Mouse (Mus musculus): ENCODE measurements around the gene 6430531B16Rik. TPM values are rescaled to one million over a fixed set of nuclear protein-coding genes. Genes with fewer than 3 reads are reported as not detected.

6430531B16Rik gene
- total and polyA plus RNA-seq, 3 experiments: 0.13 TPM; not detected in 2

GRCm38 (mm10) chr7:139950283-139950971, 28.1 kb downstream of the 6430531B16Rik start:
- Histone ChIP-seq H3K27me3 (ENCODE audit: control insufficient read depth in 1 of 2, insufficient read depth in 2 of 2, low read length in 2 of 2) (no peaks in the 10 kb centered on the region), H3K4me1 (ENCODE audit: control insufficient read depth in 1 of 2, insufficient read depth in 2 of 2, low read length in 2 of 2) (peaks cover 0 to 10% of the 10 kb centered on the region in 2 experiments; a peak in 2 of 4 replicates)
- peak; percentile 88 for DNase-seq (ENCODE audit: low read depth, low spot score)
- TF ChIP-seq TBP (IDR thresholded peaks at IDR 0.05; ENCODE audit: low read depth, low read length): peak; percentile 39; the same call in 1 of the 2 replicates
- TF ChIP-seq CHD1 (IDR thresholded peaks at IDR 0.05; ENCODE audit: low read depth, low read length): no peak
- TF ChIP-seq EP300 (IDR thresholded peaks at IDR 0.05; ENCODE audit: low read depth in 1 of 2, low read length in 2 of 2): no peak
- peak; percentile 51; the same call in 1 of the 2 replicates for TF ChIP-seq HCFC1 (IDR thresholded peaks at IDR 0.05; ENCODE audit: low read depth, low read length)
- TF ChIP-seq RAD21 (IDR thresholded peaks at IDR 0.05; ENCODE audit: low read depth, low read length): no peak
- TF ChIP-seq BHLHE40 (IDR thresholded peaks at IDR 0.05; ENCODE audit: borderline replicate concordance, low read depth, low read length): no peak
- no peak for TF ChIP-seq ELF1 (IDR thresholded peaks at IDR 0.05; ENCODE audit: low read depth, low read length)
- TF ChIP-seq ZKSCAN1 (IDR thresholded peaks at IDR 0.05; ENCODE audit: low read depth, low read length): no peak
- TF ChIP-seq POLR2AphosphoS2 (IDR thresholded peaks at IDR 0.05; ENCODE audit: low read length): 0 out of 2 replicates have a peak, but pooled peaks have one; percentile 30
- no peak for TF ChIP-seq RCOR1 (IDR thresholded peaks at IDR 0.05; ENCODE audit: low read depth, low read length)
- TF ChIP-seq MAX (IDR thresholded peaks at IDR 0.05; ENCODE audit: low read length): no peak
- TF ChIP-seq CTCF (IDR thresholded peaks at IDR 0.05 in 2 of 3, conservative IDR thresholded peaks at IDR 0.05 in 1 of 3; ENCODE audit: control insufficient read depth in 1 of 3, insufficient read depth in 1 of 3, low read depth in 2 of 3, low read length in 3 of 3, poor library complexity in 1 of 3, severe bottlenecking in 1 of 3): no peak
- peak; percentile 58; the same call in 1 of the 2 replicates for TF ChIP-seq NELFE (IDR thresholded peaks at IDR 0.05; ENCODE audit: low read depth, low read length)
- TF ChIP-seq MEF2A (IDR thresholded peaks at IDR 0.05; ENCODE audit: extremely low read depth, insufficient replicate concordance, low read depth, low read length, poor library complexity, severe bottlenecking): no peak
- no peak for TF ChIP-seq KAT2A (conservative IDR thresholded peaks at IDR 0.05; ENCODE audit: low read depth, low read length)
- no peak for TF ChIP-seq MYC (IDR thresholded peaks at IDR 0.05; ENCODE audit: low read depth, low read length)
- TF ChIP-seq ETS1 (IDR thresholded peaks at IDR 0.05; ENCODE audit: low read depth, low read length): no peak
- TF ChIP-seq MYB (IDR thresholded peaks at IDR 0.05; ENCODE audit: low read depth, low read length): no peak
- no peak for TF ChIP-seq E2F4 (IDR thresholded peaks at IDR 0.05; ENCODE audit: borderline replicate concordance, low read depth, low read length)
- TF ChIP-seq NRF1 (IDR thresholded peaks at IDR 0.05; ENCODE audit: insufficient read depth, low read depth, low read length, poor library complexity, severe bottlenecking): no peak
- TF ChIP-seq GATA1 (IDR thresholded peaks at IDR 0.05; ENCODE audit: low read depth, low read length): no peak
- TF ChIP-seq ZMIZ1 (IDR thresholded peaks at IDR 0.05; ENCODE audit: low read depth, low read length): peak; percentile 27; the same call in 1 of the 2 replicates
- TF ChIP-seq MAFK (IDR thresholded peaks at IDR 0.05; ENCODE audit: borderline replicate concordance, low read depth, low read length): no peak
- no peak for TF ChIP-seq TAL1 (IDR thresholded peaks at IDR 0.05; ENCODE audit: low read length)
- TF ChIP-seq TCF12 (IDR thresholded peaks at IDR 0.05; ENCODE audit: low read depth, low read length): no peak
- no peak for TF ChIP-seq GABPA (IDR thresholded peaks at IDR 0.05; ENCODE audit: low read depth, low read length)
- no peak for TF ChIP-seq ZNF384 (IDR thresholded peaks at IDR 0.05; ENCODE audit: low read depth, low read length)
- peak; percentile 39; the same call in 1 of the 2 replicates for TF ChIP-seq MAZ (IDR thresholded peaks at IDR 0.05; ENCODE audit: low read depth, low read length)
- no peak for TF ChIP-seq USF1 (IDR thresholded peaks at IDR 0.05; ENCODE audit: low read depth, low read length)
- peak; percentile 26; the same call in 1 of the 2 replicates for TF ChIP-seq MXI1 (IDR thresholded peaks at IDR 0.05; ENCODE audit: low read depth, low read length)
- TF ChIP-seq POLR2A (IDR thresholded peaks at IDR 0.05; ENCODE audit: control insufficient read depth in 1 of 2, insufficient read depth in 1 of 2, low read depth in 1 of 2, low read length in 2 of 2, poor library complexity in 1 of 2): peak; percentile 27 to 60; a peak in 3 of 4 replicates
- no peak for TF ChIP-seq SMC3 (IDR thresholded peaks at IDR 0.05; ENCODE audit: low read depth, low read length)
- no peak for TF ChIP-seq JUND (IDR thresholded peaks at IDR 0.05; ENCODE audit: low read depth, low read length)
- TF ChIP-seq CHD2 (IDR thresholded peaks at IDR 0.05; ENCODE audit: low read length): no peak; the same call in 1 of the 2 replicates
- TF ChIP-seq USF2 (IDR thresholded peaks at IDR 0.05; ENCODE audit: borderline replicate concordance in 1 of 2, insufficient read depth in 1 of 2, low read depth in 1 of 2, low read length in 2 of 2): no peak
- TF ChIP-seq ZC3H11A (IDR thresholded peaks at IDR 0.05; ENCODE audit: low read depth, low read length): no peak

More at GRCm38 (mm10) chr7:139950283-139950971, 28.1 kb downstream of the 6430531B16Rik start:
- H3K79me2 ChIP-seq (ENCODE audit: control insufficient read depth, insufficient read depth, low read length, poor library complexity): no peaks in the 10 kb centered on the region
- peak overlapping the region; percentile 83 to 90 for H3K4me3 ChIP-seq (ENCODE audit: control insufficient read depth in 1 of 2, insufficient read depth in 1 of 2, low read depth in 2 of 2, low read length in 2 of 2)
- peak overlapping the region; percentile 78 for H3K9ac ChIP-seq (ENCODE audit: control insufficient read depth, low read depth, low read length, poor library complexity, severe bottlenecking)
- no peaks in the 10 kb centered on the region for H3K9me3 ChIP-seq (replicated peaks; ENCODE audit: insufficient read depth, low read length)
- H3K27ac ChIP-seq (ENCODE audit: control insufficient read depth, low read depth, low read length): peak overlapping the region; percentile 68
- peaks cover 0 to 5% of the 10 kb centered on the region in 2 experiments; a peak in 2 of 4 replicates for H3K36me3 ChIP-seq (ENCODE audit: control insufficient read depth in 1 of 2, insufficient read depth in 2 of 2, low read length in 2 of 2)
